Mouse (Mus musculus) gastrocnemius, adult 8-10 months (tissue): Measurements from ENCODE around the gene Echdc3. TPM values are rescaled to one million over a fixed set of nuclear protein-coding genes. Genes with fewer than 3 reads are reported as not detected.

Experiments used
- DNase-seq, 2 experiments: peaks; one replicate each; pipeline ENCODE4 v3.0.0; 2022; ENCODE audit warnings: low spot score in 2 of 2
- total RNA-seq, 4 experiments: library from RNA; stranded (reverse); gene quantifications; 2 replicates each; pipeline ENCODE4 v1.2.4; 2022

Gene Echdc3
- 1 to 10 TPM; 4.6 to 6.5 (median 5.7) TPM for total RNA-seq

DNA sequence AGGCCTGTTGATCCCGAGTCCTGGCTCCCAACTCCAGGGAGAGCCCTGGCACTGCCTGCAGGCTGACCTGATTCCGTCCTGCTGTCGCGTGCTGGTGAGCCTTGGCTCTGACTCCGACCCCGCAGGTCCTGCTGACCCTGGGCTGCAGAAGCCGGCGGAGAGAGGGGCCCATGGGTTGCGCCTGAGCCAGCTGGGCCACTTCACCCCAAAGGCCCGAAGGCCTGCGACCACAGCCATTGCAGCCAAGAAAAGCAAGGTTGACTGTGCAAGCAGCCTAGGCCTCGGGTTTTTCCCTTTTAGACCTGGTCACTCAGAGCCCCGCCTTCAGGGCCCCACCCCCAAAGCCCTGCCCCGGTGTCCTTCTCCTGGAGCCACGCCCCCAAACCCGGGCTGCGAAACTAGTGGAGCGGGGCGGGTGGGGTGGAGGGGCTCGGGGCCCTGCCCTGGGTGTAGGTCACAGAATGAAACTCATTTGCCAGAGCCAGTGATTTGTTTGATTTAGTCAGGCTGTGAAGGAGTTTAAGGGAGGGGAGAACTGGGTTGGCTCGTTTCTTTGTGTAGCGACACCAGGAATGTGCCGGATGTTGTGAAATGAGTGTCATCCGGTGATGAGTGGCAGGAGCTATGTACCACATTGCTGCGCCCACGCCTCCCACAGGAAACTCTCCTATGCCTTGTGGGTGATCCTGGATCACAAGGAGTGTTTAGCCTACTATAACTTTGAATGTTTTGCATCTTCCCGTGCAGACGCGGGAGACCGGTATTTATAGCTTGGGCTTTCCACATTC is at the start of gene Echdc3:
Gene Echdc3, minus strand, starts transcription at position 310 of the 788 bp plus-strand sequence.
- peak; percentile 76 to 79 for DNase-seq

DNA sequence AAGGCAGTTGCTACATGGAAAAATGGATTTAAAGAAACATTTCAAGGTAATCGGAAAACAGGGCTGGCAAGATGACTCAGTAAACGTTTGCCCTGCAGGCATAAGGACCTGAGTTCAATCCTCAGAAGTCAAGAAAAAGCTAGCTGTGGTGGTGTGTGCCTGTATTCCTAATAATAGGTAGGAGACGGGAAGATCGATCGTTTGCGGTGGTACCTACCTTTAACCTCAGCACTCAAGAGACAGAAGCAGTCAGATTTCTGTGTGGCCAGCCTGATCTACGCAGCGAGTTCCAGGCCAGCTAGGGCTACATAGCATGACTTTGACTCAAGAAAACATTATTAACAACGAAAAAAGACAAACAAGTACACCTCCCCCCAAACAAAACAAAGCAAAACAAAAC is 48.9 kb upstream of the Echdc3 start:
- DNase-seq, result no peak

DNA sequence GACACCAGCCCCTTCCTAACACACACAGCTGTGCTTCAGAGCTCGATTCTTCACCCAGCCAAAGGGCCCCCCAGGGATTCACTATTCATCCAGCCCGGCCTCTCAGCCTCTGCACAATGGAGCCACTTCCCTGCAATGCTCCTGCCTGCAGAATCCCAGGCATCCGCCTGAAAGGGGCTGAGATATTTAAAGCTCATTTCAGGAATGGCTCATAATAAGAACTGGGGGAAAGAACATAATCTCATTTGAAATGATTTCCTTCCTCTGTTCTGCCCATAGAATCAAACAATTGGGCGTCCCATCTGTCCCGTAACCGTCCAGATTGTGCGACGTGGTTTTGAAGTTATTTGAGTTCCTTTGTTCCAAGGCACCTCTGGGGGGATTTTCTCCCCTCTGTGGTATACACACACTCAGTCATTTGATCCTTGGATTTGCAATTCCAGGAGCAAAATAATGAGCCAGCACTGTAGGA is 48.4 kb upstream of the Echdc3 start:
- DNase-seq, result no peak

DNA sequence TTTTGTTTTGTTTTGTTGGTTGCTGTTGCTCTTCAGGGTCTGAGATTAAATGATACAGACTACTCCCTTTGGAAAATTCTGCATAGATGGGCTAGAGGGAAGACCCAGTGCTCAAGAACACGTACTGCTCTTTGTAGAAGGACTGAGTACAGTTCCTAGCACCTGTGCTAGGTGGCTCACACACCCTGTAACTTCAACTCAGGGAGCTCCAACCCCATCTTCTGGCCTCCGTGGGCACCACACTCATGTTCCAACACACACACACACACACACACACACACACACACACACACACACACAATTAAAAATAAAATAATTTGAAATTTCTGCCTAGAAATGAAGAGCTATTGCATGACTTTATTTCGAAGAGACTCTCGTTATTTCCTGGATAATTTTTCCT is 47.8 kb upstream of the Echdc3 start:
- DNase-seq, result no peak

DNA sequence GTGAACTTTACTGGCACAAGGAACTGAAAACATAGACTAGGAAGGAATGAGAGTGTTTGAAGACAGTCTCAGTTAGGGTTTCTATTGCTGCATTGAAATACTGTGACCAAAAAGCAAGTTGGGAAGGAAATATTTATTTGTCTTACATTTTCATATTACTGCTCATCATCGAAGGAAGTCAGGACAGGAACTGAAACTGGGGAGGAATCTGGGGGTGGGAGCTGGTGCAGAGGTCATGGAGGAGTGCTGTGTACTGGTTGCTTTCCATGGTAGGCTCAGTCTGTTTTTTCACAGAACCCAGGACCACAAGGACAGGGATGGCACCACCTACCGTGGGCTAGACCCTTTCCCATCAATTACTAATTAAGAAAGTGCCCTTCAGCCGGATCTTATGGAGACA is 46.3 kb upstream of the Echdc3 start:
- no peak for DNase-seq

DNA sequence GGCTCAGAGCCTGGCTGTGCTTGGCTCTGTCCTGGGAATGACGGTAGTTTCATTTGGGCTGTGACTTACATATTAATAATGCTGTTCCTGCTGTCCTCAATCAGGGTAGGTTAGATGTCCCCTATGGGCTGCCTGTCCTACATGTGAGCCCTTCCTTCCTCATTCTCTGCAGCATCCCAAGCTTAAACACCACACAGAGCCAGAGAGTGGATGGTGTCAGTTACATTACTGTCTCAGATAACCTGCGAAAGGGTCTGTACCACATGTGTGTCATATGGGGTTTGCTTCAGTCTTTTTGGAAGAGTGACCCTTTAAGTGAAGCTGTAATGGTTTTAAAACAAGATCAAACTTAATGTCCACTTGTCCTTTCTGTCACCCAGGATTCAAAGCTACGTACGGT is 45.2 kb upstream of the Echdc3 start:
- no peak for DNase-seq

DNA sequence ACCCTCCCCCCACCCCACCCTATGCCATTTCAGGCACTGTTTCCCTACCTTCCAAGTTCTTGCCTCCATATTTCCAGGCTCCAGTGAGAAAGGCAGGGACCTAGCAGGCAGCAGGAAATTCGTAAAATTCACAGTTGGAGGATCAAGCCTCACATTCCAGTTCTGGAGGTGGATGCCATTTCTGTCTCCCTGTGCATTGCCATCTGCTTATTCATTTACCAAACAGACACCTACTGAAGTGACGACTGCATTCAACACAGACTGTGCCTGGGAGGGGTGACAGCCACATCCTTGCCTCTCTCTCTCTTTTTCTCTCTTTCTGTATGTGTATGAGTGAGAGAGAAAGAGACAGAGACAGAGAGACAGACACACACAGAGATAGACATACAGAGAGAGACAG is 44.3 kb upstream of the Echdc3 start:
- no peak for DNase-seq

DNA sequence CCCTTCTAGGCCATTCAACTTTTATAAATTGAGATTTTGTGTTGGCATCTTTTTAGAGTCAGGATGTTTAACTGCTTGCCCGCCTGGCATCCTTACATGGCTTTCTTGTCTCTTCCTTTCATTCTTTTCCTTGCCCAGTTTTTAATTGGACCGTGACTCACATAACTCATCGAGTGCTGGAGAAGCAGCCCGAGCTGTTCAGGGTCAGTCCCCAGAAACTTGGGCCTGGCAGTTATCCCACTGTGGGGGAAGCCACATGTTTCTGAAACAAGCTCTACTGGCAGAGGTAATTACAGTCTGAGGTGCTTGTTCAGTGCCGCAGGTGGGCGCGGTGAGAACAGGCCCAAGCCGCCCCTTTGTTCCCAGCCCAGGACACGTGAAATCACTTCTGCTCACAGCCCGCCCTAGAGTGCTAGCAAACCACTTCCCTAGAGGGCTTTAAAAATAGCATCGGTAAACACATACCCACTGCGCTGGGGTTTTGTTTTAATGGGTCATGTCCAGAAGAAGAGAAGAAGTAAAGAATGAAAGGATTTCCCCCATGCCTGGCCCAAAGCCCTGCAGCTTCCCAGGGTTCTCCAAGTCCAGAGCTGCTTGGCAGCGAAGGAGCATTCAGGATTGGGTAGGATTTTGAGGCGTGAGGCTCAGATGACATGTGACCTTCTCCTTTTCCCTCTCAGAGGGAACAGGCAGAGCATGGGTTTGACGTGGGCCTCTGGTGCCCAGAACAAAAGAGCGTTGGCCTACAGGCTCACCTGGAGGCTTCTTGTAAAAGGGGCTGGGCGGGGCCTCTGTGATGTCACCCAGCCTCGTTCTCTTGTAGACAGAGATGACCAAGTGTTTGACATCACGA is 43.4 kb upstream of the Echdc3 start:
- DNase-seq, result peak; percentile 8 to 9

DNA sequence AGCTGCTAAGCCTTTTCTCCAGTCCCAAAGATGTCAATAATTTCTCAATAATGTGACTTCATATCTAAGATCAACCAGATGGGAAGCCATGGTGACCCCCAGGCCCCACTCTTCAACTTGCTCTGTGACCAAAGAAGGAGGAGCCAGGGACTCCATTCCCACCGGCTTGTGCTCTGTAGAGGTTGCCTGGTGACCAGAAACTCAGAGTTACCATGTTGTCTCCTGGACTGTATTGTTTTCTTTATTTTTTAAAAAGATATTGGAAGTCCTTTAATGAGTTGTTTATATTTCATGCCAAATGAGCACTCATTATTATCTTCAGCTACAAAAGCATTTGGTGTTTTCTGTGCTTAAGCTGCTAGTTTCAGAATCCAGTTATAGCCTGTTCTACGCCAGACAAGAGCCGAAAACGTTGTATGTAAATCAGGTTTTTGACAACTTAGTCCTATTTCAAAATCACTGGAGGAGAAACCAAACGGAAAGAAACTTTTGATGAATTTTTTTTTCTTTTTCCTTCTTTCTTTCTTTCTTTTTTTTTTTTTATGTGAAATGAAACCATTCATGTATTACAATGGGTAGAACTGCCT is 42.7 kb upstream of the Echdc3 start:
- DNase-seq, result no peak

DNA sequence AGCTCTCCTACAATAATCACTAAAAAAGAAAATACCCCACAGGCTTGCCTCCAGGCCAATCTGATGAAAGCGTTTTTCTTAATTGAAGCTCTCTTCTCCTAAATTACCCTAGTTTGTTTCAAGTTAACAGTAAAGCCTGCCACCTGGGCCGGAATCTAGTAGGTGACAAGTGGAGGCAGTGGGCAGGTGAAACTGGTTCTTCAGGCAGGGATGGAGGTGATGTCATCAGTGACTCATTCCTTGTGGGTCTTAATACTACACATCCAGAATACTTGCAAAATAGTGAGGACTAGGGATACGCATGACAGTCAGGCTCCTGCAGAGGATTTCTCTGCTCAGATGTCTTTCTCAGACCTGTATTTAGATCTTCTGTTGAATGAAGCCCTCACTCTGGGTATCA is 39.7 kb upstream of the Echdc3 start:
- DNase-seq, result no peak

DNA sequence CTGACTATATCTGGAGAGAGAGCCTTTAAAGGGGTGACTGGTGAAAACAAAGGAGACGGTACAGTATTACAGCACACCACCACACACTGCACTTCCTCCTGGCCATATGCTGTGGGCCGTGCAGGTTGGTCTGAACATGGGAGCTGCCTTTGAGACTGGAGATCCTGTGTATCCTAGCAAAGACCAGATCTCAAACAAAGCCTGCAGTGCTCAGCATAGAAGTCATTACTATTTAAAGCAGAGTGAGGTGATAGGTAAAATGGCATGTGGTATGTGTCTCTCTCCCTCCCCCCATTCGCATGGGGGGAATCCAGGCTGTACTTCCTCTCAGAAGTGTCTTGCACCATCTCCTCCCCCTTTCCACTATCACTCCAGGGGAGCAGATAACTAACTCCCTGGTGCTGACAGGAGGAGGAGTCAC is 38.3 kb upstream of the Echdc3 start:
- no peak for DNase-seq

DNA sequence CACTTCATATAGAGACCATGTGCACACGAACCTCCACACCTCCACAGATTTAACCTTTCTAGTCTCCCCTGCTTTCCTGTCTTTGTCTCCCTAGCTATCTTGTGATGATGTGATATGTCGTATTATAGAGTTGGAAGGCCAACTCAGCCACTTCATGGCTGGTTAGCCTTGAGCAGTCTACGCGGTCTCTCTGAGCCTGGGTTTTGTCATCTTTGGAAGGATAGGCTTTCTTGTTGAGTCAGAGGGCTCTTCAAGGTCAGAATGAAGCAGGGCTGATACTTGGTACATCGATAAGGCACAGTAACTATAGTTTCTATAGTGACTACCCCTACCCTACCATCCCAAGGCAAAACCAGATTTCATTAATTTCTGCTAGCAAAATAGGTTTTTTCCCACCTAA is 28.6 kb upstream of the Echdc3 start:
- no peak for DNase-seq

DNA sequence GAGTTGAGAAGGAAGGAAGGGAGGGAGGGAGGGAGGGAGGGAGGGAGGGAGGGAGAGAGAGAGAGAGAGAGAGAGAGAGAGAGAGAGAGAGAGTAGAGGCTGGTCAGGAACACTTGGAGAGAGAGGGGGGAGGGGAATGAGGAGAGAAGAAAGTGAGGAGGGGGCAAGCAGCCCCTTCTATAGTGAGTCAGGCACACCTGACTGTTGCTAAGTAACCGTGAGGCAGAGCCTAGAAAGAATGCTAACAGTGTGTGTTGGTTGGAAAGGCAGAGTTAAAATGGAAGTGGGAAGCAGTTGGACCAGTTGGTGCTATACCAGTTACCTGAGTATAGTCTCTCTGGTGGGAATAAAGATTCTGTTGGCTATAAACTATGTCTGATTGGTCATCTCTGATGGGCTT is 27.2 kb upstream of the Echdc3 start:
- DNase-seq, result no peak

DNA sequence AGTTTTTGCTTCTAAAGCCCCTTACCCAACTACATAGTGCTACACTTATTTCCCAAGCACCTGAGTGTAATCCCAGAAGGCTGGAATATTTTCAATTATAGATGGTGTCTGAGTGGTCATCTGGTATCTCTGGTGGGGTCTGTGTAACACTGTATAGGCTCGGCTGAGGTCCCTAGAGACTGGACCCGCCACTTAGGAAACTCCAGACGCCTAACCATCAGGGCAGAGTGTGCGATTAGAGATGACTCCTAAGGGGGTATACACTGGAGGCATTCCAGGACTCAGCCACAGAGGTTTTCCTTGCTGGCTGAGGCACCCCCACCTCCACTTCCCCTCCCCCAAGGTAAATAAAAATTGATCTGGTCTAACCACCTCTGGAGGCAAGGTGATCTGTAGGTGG is 26.5 kb upstream of the Echdc3 start:
- DNase-seq, result no peak

DNA sequence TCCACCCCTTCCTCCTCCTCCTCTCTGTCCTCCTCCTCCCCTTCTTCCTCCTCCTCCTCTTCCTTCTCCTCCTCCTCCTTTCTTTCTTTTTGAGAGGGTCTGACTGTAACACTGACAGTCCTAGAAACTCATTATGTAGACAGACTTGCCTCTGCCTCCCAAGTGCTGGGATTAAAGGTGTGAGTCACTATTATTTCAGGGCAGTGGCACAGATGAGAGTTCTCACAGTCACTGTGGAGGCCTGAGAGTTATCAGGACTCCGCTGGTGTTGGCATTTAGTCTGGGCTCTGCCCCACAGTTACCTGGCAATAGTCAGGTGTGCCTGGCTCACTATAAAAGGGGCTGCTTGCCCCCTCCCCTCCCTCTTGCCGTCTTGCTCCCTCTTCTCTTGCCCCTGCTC is 25.8 kb upstream of the Echdc3 start:
- DNase-seq, result no peak

DNA sequence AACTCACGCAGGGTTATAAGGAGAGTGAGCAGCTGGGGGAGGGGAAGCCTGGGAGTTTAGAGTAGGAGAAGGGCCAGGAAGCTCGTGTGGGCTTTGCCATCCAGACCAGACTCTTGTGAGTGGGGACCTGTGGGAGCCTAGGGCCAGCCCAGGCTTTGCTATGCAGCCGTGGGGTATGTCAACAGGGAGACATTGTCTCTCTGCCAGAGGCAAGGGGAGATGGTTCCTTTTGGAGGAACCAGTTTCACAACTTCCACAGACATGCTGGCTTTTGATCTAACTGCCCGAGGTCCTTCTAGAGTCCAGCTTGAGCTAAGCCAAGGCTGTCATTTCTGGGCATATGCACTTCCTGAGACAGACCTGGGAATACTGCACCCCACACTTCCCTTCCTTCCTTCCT is 25.4 kb upstream of the Echdc3 start:
- no peak for DNase-seq

DNA sequence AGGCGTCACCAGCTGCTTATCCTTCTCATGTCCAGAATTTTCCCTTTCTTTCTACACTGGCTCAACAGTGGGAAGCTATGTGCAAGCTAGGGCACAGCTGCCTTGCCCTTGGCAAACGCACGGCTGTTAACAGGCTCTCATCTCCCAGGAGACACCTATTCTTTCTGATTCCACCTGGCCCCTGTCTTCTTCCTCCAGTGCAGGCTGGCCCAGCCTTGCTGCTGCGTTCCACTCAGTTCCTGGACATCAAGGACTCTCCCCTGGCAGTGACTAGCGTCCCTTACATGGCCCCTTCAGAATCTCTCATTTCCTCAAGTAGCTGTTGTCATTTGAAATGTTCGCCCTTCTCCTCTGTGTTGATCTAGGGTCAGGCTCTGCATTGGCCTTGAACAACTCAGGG is 20.5 kb upstream of the Echdc3 start:
- DNase-seq, result no peak

DNA sequence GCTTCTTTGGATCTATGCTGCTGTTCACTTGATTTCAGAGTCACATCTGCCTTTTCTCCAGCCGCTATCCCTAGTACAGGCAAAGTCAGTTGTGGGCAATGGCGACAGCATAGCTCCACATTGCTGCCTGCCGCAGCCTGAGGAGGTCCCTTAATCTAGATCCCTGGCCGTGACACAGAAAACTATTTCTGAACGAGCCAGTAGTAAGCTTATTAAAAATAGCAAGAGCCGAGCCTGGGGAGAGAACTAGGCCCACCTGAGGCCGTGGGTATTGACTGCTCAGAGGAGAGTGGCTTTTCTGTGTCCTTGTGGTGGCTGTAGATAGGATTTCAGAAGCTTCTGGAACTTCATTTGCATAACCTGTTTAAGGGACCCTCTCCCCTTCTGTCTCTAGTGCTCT is 19.9 kb upstream of the Echdc3 start:
- DNase-seq, result no peak

DNA sequence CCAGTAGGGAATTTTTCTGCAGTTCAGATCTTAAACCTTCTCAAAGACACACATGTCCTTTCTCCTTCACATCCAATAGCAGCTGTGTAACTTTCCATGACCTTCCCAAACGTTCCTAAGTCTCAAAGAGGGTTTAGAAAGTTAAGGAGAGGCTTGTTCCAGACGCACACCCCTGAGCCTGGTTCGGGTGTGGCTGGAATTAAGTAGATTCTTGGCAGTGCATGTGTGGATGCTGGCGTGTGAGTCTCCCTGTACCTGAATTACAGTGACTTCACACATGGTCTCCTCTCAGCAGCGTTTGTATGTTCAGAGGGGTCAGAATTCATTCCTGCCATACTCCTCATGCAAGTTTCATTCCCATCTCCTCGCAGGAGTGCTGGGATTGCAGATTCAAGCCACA is 18.0 kb upstream of the Echdc3 start:
- no peak for DNase-seq

DNA sequence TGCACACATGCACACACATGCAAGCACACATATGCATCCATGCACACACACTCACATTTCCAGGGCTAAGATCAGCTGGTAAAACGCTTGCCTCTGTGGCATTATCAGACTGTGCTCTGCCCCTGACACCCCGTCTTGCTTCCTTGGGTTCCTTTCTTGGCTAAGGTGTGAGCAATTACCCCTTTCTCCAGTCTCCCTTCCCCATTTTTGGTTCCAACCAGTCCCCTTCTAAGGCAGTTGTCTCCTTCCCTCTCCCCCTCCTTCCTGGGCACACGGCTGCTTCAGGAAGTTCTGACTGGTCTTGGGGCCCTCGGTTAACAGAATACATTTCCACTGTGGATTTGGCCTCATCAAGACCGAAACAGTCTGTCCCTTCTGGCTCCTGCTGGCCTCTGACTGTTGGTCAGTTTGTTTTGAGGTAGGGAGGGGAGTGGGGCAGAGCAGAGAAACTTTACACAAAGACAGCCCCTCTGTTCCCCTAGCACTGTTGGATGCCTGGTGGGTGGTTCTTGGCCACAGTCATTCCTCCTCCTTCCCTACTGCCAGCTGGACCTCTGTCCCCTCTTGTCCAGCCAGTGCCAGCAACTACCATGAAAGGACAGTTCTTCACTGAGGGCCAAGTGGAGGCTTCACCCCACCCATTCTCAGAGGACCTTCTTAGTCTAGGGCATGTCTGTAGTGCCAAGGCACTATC is 16.9 kb upstream of the Echdc3 start:
- no peak for DNase-seq

DNA sequence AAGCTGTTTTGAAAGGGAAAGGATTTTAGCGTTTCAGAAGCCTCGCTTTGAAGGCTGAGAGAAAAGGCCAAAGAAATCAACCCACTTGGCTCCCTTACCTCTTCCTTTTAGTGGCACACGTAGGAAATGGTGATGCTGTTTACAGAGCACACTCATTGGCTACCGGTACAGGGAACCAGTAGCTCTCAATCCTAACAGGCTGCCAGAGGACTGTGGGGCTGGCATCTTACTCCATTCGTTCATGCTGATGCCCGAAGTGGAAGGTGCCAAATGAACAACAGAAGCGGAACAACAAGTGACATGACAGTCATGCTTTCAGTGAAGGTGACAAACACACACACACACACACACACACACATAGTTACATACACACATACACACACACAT is 14.2 kb upstream of the Echdc3 start:
- no peak for DNase-seq
